Mouse (Mus musculus): ENCODE results near the gene Ces1h.

DNA sequence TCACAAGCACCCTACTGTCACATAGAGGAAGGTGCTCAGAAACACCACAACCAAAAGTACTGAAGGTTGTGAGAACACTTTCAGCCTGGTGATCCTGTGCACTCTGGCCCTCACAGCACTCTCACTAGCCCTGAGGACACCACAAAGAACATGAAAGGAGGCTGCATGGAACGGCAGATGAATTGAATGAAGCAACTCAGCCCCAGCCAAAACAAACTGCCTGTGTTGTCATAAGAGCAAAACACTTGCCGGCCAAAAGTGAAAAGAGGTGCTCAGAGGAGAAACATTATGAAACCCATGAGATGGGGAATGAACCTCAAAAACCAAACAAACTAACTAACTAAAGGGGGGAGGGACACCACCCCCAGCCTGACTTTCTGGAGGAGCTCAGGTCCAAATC, 20.2 kb upstream of the Ces1h start:
- TF ChIP-seq CTCF (IDR thresholded peaks at IDR 0.05; ENCODE audit: control insufficient read depth, insufficient read depth, insufficient read length) (no peak), MYOG (IDR thresholded peaks at IDR 0.05; ENCODE audit: control insufficient read depth, extremely low read depth, insufficient read length) (no peak), USF1 (IDR thresholded peaks at IDR 0.05; ENCODE audit: low read depth) (no peak)
